Mouse (Mus musculus) liver, embryonic 16.5 days (tissue): ENCODE data around the gene Pitpnc1. TPM values are rescaled to one million over a fixed set of nuclear protein-coding genes. Genes with fewer than 3 reads are reported as not detected.
A peak's percentile ranks its signal among the peaks of the same experiment; 100 is the strongest.

Experiments
- ATAC-seq: fragments of 200-750 bp; cut with Nextera tagmentation; 2 replicates; pipeline ENCODE4 v1.8.0; 2017; ENCODE audit warnings: low read depth, mild to moderate bottlenecking, moderate number of reproducible peaks, moderate library complexity
- H3K27ac ChIP-seq: fragments of 300-500 bp; sonication (generic); 2 replicates; pipeline ENCODE4 v1.5.1; 2014; ENCODE audit warnings: mild to moderate bottlenecking, low read length
- H3K27me3 ChIP-seq: fragments of 300-500 bp; sonication (generic); 2 replicates; pipeline ENCODE4 v1.6.1; 2014; ENCODE audit warnings: low read depth, low read length, mixed read lengths; ENCODE audit not compliant: control insufficient read depth, insufficient read depth
- H3K36me3 ChIP-seq: fragments of 300-500 bp; sonication (generic); 2 replicates; pipeline ENCODE4 v1.6.1; 2014; ENCODE audit warnings: mild to moderate bottlenecking; ENCODE audit not compliant: control insufficient read depth, insufficient read depth
- H3K4me1 ChIP-seq: fragments of 300-500 bp; sonication (generic); 2 replicates; pipeline ENCODE4 v1.6.1; 2014; ENCODE audit warnings: low read depth, low read length, mixed read lengths; ENCODE audit not compliant: control insufficient read depth
- H3K4me2 ChIP-seq: fragments of 300-500 bp; sonication (generic); 2 replicates; pipeline ENCODE4 v1.6.1; 2014; ENCODE audit warnings: low read depth, low read length, mixed read lengths
- H3K4me3 ChIP-seq: fragments of 300-500 bp; sonication (generic); 2 replicates; pipeline ENCODE4 v1.5.1; 2014; ENCODE audit warnings: low read depth, mild to moderate bottlenecking, low read length
- H3K9ac ChIP-seq: fragments of 300-500 bp; sonication (generic); 2 replicates; pipeline ENCODE4 v1.6.1; 2014; ENCODE audit warnings: low read depth, low read length
- H3K9me3 ChIP-seq: fragments of 300-500 bp; sonication (generic); replicated peaks from 2 replicates; pipeline ENCODE4 v1.6.1; 2016; ENCODE audit warnings: low read length; ENCODE audit not compliant: control insufficient read depth
- WGBS: fragments of 180-500 bp; shearing (Covaris S2); extraction: QIAGEN DNeasy Blood & Tissue Kit; methylation state at CpG from one replicate; pipeline ENCODE4 v1.1.7; 2014; ENCODE audit not compliant: insufficient replicate concordance; 5-methylcytosine and 5-hydroxymethylcytosine counted together
- polyA plus RNA-seq: library from polyadenylated mRNA; unstranded; fragments of >200 nt; fragmentation: Nextera tagmentation; extraction: Ambion mirVana; gene quantifications from 2 replicates; pipeline ENCODE4 v1.2.1, GENCODE M21; 2015

Gene Pitpnc1
- polyA plus RNA-seq, 1 experiment from 2014 or later, result 7.6 TPM

- Histone ChIP-seq H3K9me3 (no peaks in the 10 kb centered on the region), H3K4me1 (peaks cover 3% of the 10 kb centered on the region; the same call in 1 of the 2 replicates), H3K4me2 (no peak overlapping the region; the same call in 1 of the 2 replicates), H3K27ac (peak overlapping the region; percentile 75), H3K36me3 (no peaks in the 10 kb centered on the region), H3K9ac (no peak overlapping the region), H3K27me3 (no peaks in the 10 kb centered on the region), H3K4me3 (no peak overlapping the region)
- 80% methylated on average over 9 of the region's 9 CpGs for WGBS
- ATAC-seq, result peak; percentile 20; the same call in 1 of the 2 replicates
Observed at GRCm38 (mm10) chr11:107379965-107380364, 90.5 kb downstream of the Pitpnc1 start.

GRCm38 (mm10) chr11:107379089-107379845 lies 91.2 kb downstream of the Pitpnc1 start:
- H3K27ac ChIP-seq, result no peak overlapping the region
- no peak overlapping the region for H3K4me3 ChIP-seq

GRCm38 (mm10) chr11:107377326-107377725 lies 93.2 kb downstream of the Pitpnc1 start:
- no peaks in the 10 kb centered on the region for H3K36me3 ChIP-seq
- no peak overlapping the region for H3K9ac ChIP-seq
- no peak overlapping the region for H3K4me3 ChIP-seq
- H3K27me3 ChIP-seq, result no peaks in the 10 kb centered on the region
- WGBS, result 68% methylated on average over 6 of the region's 6 CpGs
- H3K27ac ChIP-seq, result no peak overlapping the region
- no peak overlapping the region for H3K4me2 ChIP-seq
- no peaks in the 10 kb centered on the region for H3K9me3 ChIP-seq
- peaks cover 9% of the 10 kb centered on the region for H3K4me1 ChIP-seq
- ATAC-seq, result peak; percentile 64

More at GRCm38 (mm10) chr11:107379089-107379845, 91.2 kb downstream of the Pitpnc1 start:
- 80% methylated on average over 22 of the region's 22 CpGs for WGBS
- no peaks in the 10 kb centered on the region for H3K9me3 ChIP-seq
- H3K9ac ChIP-seq, result no peak overlapping the region
- H3K4me1 ChIP-seq, result peaks cover 3% of the 10 kb centered on the region; the same call in 1 of the 2 replicates
- no peaks in the 10 kb centered on the region for H3K27me3 ChIP-seq
- ATAC-seq, result peak; percentile 76
- H3K36me3 ChIP-seq, result no peaks in the 10 kb centered on the region
- H3K4me2 ChIP-seq, result no peak overlapping the region

- no peak for ATAC-seq
- peaks cover 13% of the 10 kb centered on the region for H3K4me1 ChIP-seq
- H3K4me2 ChIP-seq, result no peak overlapping the region
- no peak overlapping the region for H3K9ac ChIP-seq
- H3K27ac ChIP-seq, result no peak overlapping the region
- no peaks in the 10 kb centered on the region for H3K36me3 ChIP-seq
- WGBS, result 71% methylated on average over 12 of the region's 12 CpGs
- no peak overlapping the region for H3K4me3 ChIP-seq
- H3K9me3 ChIP-seq, result no peaks in the 10 kb centered on the region
- H3K27me3 ChIP-seq, result no peaks in the 10 kb centered on the region
Observed at GRCm38 (mm10) chr11:107376272-107376671, 94.2 kb downstream of the Pitpnc1 start.

GRCm38 (mm10) chr11:107375816-107376215 lies 94.7 kb downstream of the Pitpnc1 start:
- Histone ChIP-seq H3K27ac (no peak overlapping the region), H3K4me1 (peaks cover 13% of the 10 kb centered on the region), H3K9me3 (no peaks in the 10 kb centered on the region), H3K4me3 (no peak overlapping the region), H3K4me2 (no peak overlapping the region), H3K9ac (no peak overlapping the region), H3K36me3 (no peaks in the 10 kb centered on the region), H3K27me3 (no peaks in the 10 kb centered on the region)
- no peak for ATAC-seq
- WGBS, result 81% methylated on average over 11 of the region's 11 CpGs

GRCm38 (mm10) chr11:107373569-107373968 lies 96.9 kb downstream of the Pitpnc1 start:
- H3K27ac ChIP-seq, result no peak overlapping the region
- no peaks in the 10 kb centered on the region for H3K36me3 ChIP-seq
- H3K27me3 ChIP-seq, result no peaks in the 10 kb centered on the region
- no peak overlapping the region for H3K4me3 ChIP-seq
- H3K4me2 ChIP-seq, result no peak overlapping the region
- no peak for ATAC-seq
- H3K9ac ChIP-seq, result no peak overlapping the region
- H3K4me1 ChIP-seq, result peaks cover 13% of the 10 kb centered on the region
- WGBS, result 82% methylated on average over 6 of the region's 6 CpGs
- no peaks in the 10 kb centered on the region for H3K9me3 ChIP-seq

DNA sequence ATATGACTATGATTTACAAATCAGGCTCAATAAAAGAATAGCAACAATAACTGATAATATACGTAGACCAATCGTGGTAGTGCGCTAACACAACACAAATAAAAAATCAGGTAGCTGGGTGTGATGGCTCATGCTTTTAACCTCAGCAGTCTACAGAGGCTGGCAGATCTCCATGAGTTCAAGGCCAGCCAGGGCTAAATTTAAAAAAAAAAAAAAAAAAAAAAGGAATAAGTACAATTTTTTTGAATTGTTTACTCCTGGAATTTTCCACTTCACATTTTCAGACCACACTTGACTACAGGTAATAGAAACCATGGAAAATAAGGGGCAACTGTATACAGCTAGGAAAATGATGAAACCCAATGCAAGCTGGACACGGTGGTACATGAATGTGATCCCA lies 97.3 kb downstream of the Pitpnc1 start:
- H3K27me3 ChIP-seq, result no peaks in the 10 kb centered on the region
- H3K4me1 ChIP-seq, result peaks cover 12% of the 10 kb centered on the region
- H3K36me3 ChIP-seq, result no peaks in the 10 kb centered on the region
- H3K27ac ChIP-seq, result no peak overlapping the region
- no peak overlapping the region for H3K4me2 ChIP-seq
- no peak overlapping the region for H3K4me3 ChIP-seq
- ATAC-seq, result no peak
- WGBS, result 92% methylated on average over 4 of the region's 4 CpGs
- H3K9ac ChIP-seq, result no peak overlapping the region
- no peaks in the 10 kb centered on the region for H3K9me3 ChIP-seq

DNA sequence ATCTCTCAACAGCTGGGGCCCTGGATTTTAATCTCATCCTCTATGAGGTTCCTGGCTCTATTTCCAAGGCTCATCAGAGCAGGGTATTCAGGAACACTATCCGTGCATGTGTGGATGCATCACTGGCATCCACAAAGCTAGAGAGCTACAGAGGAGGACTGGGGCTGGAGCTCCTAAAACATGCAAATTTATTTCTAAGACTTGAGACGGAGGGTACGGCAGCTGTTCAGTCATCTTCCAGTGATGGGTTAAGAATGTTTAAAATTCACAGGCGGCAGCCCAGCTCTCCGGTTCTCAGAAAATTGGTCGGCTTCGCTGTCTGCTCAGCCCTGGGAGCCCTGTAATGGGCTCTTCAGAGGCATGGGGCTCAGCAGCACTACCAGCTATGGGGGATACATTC lies 97.8 kb downstream of the Pitpnc1 start:
- ATAC-seq, result no peak
- Histone ChIP-seq H3K4me1 (peaks cover 10% of the 10 kb centered on the region), H3K9me3 (no peaks in the 10 kb centered on the region), H3K27ac (no peak overlapping the region), H3K4me2 (no peak overlapping the region), H3K9ac (no peak overlapping the region), H3K27me3 (no peaks in the 10 kb centered on the region), H3K4me3 (no peak overlapping the region), H3K36me3 (no peaks in the 10 kb centered on the region)
- 80% methylated on average over 7 of the region's 7 CpGs for WGBS

- Histone ChIP-seq H3K4me2 (no peak overlapping the region), H3K4me3 (no peak overlapping the region), H3K27ac (no peak overlapping the region), H3K4me1 (peaks cover 10% of the 10 kb centered on the region), H3K9me3 (no peaks in the 10 kb centered on the region), H3K36me3 (no peaks in the 10 kb centered on the region), H3K9ac (no peak overlapping the region), H3K27me3 (no peaks in the 10 kb centered on the region)
- WGBS, result 73% methylated on average over 3 of the region's 3 CpGs
- ATAC-seq, result no peak
Observed at GRCm38 (mm10) chr11:107370476-107370875, 100.0 kb downstream of the Pitpnc1 start.
